Mouse (Mus musculus) cerebellum, adult 2 months (tissue): ENCODE results near the gene Yjefn3. TPM values are rescaled to one million over a fixed set of nuclear protein-coding genes. Genes with fewer than 3 reads are reported as not detected.
A peak's percentile ranks its signal among the peaks of the same experiment; 100 is the strongest.

ENCODE experiments used
- DNase-seq, 2 experiments: peaks; one replicate each; pipeline ENCODE4 v3.0.0; 2021
- H3K27ac ChIP-seq: fragments of 200-500 bp; 2 replicates; pipeline ENCODE4 v1.5.1; 2012; ENCODE audit warnings: low read length, control low read depth, inconsistent platforms; ENCODE audit not compliant: insufficient read depth
- H3K27me3 ChIP-seq: fragments of 200-500 bp; 2 replicates; pipeline ENCODE4 v1.6.1; 2012; ENCODE audit warnings: inconsistent platforms, mild to moderate bottlenecking, low read length, moderate library complexity; ENCODE audit not compliant: control insufficient read depth, insufficient read depth
- H3K4me1 ChIP-seq: fragments of 200-500 bp; 2 replicates; pipeline ENCODE4 v1.6.1; 2011; ENCODE audit warnings: low read length; ENCODE audit not compliant: control insufficient read depth, insufficient read depth
- H3K4me3 ChIP-seq: fragments of 200-500 bp; replicated peaks from 2 replicates; pipeline ENCODE3; 2011; ENCODE audit warnings: mild to moderate bottlenecking, low read depth, low read length, control low read depth; ENCODE audit not compliant: insufficient read depth
- CTCF ChIP-seq: fragments of 200-500 bp; IDR thresholded peaks from 2 replicates; pipeline ENCODE4 v1.5.1; 2011; ENCODE audit warnings: low read depth, mild to moderate bottlenecking, control low read depth, low read length, moderate library complexity, borderline replicate concordance; ENCODE audit not compliant: insufficient read depth
- POLR2A ChIP-seq: fragments of 200-500 bp; IDR thresholded peaks from 2 replicates; pipeline ENCODE4 v1.6.1; 2011; ENCODE audit warnings: low read length, control low read depth, borderline replicate concordance; ENCODE audit not compliant: insufficient read depth
- WGBS: fragments of 180-500 bp; shearing (Covaris S2); methylation state at CpG from one replicate; pipeline ENCODE4 v1.1.7; 2018; 5-methylcytosine and 5-hydroxymethylcytosine counted together
- polyA plus RNA-seq: library from polyadenylated mRNA; depleted of rRNA; stranded (reverse); fragments of >200 nt; gene quantifications from 2 replicates; pipeline ENCODE4 v1.2.3, GENCODE M21; 2012

Gene Yjefn3
- polyA plus RNA-seq, 1 experiment: 15.4 TPM

DNA sequence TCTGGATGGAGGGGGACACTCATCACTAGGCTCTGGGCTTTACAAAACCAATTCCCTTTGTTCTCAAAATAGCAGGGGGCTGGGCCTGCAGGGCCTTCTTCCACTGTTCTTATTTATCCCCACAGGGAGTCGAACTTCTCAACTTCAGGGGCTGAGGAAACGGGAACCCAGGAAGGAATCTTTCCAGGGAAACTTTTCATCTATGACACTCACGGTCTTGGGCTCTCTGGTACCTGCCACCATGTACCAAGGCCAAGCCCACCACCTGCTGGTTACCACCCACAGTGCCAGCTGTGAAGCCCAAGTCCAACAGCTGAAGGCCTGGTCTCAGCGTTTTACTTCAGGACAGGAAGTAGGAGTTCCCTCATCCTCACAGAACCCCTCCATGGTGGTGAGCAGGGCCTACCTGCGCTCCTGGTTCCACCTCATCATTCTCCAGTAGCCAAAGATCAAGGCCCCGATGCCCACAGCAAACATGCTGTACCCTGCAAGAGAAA, 7.6 kb downstream of the Yjefn3 start:
- WGBS: 52% methylated on average over 6 of the region's 6 CpGs
- Histone ChIP-seq H3K27ac (no peak overlapping the region), H3K4me1 (peaks cover 23% of the 10 kb centered on the region), H3K4me3 (no peak overlapping the region), H3K27me3 (no peaks in the 10 kb centered on the region)
- no peak for TF ChIP-seq POLR2A
- no peak for TF ChIP-seq CTCF
- DNase-seq: no peak

GRCm38 (mm10) chr8:69893863-69894262, 8.6 kb downstream of the Yjefn3 start:
- H3K4me1 ChIP-seq: peaks cover 23% of the 10 kb centered on the region
- TF ChIP-seq POLR2A (no peak), CTCF (peak; percentile 48; the same call in 1 of the 2 replicates)
- DNase-seq: peak in 1 of 2 experiments; percentile 48
- H3K27me3 ChIP-seq: no peaks in the 10 kb centered on the region
- 30% methylated on average over 17 of the region's 17 CpGs for WGBS
- H3K27ac ChIP-seq: no peak overlapping the region
- H3K4me3 ChIP-seq: no peak overlapping the region

GRCm38 (mm10) chr8:69890813-69891241, 11.7 kb downstream of the Yjefn3 start:
- Histone ChIP-seq H3K4me1 (peaks cover 17% of the 10 kb centered on the region), H3K27me3 (no peaks in the 10 kb centered on the region; the same call in 1 of the 2 replicates), H3K4me3 (no peak overlapping the region), H3K27ac (no peak overlapping the region)
- TF ChIP-seq POLR2A (no peak), CTCF (peak; percentile 58)
- DNase-seq: peak in 1 of 2 experiments; percentile 57
- WGBS: 36% methylated on average over 19 of the region's 19 CpGs

- Histone ChIP-seq H3K4me3 (peak overlapping the region; percentile 12), H3K27ac (no peak overlapping the region), H3K27me3 (no peaks in the 10 kb centered on the region; the same call in 1 of the 2 replicates), H3K4me1 (peaks cover 8% of the 10 kb centered on the region; the same call in 1 of the 2 replicates)
- WGBS: 2% methylated on average over 32 of the region's 32 CpGs
- DNase-seq: no peak
- TF ChIP-seq POLR2A (no peak), CTCF (no peak)
These were observed 13.6 kb downstream of the Yjefn3 start for GRCm38 (mm10) chr8:69888902-69889301.

DNA sequence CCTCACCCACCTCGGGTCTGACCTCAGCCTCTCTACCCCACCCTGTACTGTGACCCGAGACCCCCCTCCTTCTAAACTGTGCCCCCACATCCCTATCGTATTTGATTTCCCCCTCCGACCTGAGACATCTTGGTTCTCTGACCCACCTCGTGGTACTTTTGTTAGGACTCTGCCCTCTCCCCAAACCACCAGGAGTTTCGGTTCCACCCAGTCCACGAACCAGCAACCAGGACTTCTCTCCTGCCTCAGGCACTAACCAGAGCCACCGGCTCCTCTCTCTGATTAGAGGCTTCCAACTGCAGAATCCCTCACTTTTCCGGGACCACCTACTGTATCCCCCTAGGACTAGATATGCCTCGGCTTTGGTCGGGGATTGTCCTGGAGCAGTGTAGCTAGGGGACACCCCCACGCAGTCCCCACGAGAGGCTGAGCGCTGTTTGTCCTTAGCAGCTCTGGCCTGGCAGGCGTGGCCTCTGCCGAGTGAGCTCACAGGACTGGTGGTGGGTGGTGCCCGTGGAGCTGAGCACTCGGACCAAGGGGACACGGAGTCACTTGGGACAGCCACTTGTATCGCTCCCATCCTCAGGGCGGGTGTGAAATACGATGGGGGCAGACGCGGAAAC, 14.2 kb downstream of the Yjefn3 start:
- TF ChIP-seq POLR2A (no peak), CTCF (no peak)
- Histone ChIP-seq H3K4me3 (peak overlapping the region; percentile 28), H3K4me1 (peaks cover 8% of the 10 kb centered on the region; the same call in 1 of the 2 replicates), H3K27ac (no peak overlapping the region), H3K27me3 (no peaks in the 10 kb centered on the region; the same call in 1 of the 2 replicates)
- no peak for DNase-seq
- 4% methylated on average over 24 of the region's 24 CpGs for WGBS

GRCm38 (mm10) chr8:69887289-69888243, 14.9 kb downstream of the Yjefn3 start, which contains the start of gene Cilp2:
Gene Cilp2 (minus strand): TSS chr8:69887687.
- H3K27me3 ChIP-seq: no peaks in the 10 kb centered on the region; the same call in 1 of the 2 replicates
- no peak within 1 kb of the TSS for H3K27ac ChIP-seq
- under 1% methylated on average over 60 of the region's 60 CpGs for WGBS
- peak within 1 kb of the TSS; percentile 28 for H3K4me3 ChIP-seq
- no peak for DNase-seq
- H3K4me1 ChIP-seq: peaks cover 8% of the 10 kb centered on the region; the same call in 1 of the 2 replicates
- TF ChIP-seq POLR2A: no peak
- no peak for TF ChIP-seq CTCF

DNA sequence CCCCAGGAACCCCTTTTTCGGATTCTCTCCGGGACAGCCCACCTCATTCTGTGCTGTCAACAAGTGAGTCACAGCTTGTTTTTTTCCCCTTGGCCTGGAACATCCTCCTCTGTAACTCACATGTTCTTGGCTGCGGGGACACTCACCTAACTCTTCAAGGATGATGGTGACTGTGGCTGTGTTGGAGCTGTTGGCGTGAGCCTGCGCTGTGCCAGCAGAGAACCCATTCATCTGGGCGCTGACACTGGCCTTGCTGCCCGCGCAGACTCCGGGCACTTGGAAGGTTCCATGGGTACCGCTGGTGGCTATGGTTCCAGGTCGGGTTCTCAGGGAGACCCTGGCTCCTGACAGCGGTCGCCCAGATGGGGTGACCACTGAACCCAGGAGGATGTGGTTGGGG, 18.4 kb downstream of the Yjefn3 start:
- Histone ChIP-seq H3K27ac (no peak overlapping the region), H3K4me1 (peaks cover 8% of the 10 kb centered on the region; the same call in 1 of the 2 replicates), H3K4me3 (no peak overlapping the region), H3K27me3 (peaks cover 4% of the 10 kb centered on the region; the same call in 1 of the 2 replicates)
- DNase-seq: no peak
- 47% methylated on average over 13 of the region's 13 CpGs for WGBS
- TF ChIP-seq CTCF (no peak), POLR2A (no peak)

- WGBS: 17% methylated on average over 52 of the region's 52 CpGs
- DNase-seq: no peak
- H3K4me3 ChIP-seq: no peak overlapping the region
These were observed 19.5 kb downstream of the Yjefn3 start for GRCm38 (mm10) chr8:69882833-69883600.

More at GRCm38 (mm10) chr8:69882833-69883600, 19.5 kb downstream of the Yjefn3 start:
- no peak overlapping the region for H3K27ac ChIP-seq
- H3K27me3 ChIP-seq: peaks cover 4% of the 10 kb centered on the region; the same call in 1 of the 2 replicates
- H3K4me1 ChIP-seq: peaks cover 7% of the 10 kb centered on the region; the same call in 1 of the 2 replicates
- TF ChIP-seq POLR2A (no peak), CTCF (no peak)
